Mouse (Mus musculus): ENCODE measurements around the gene Rab1a.
"Not testable (repeated sequence)": the region's sequence is repeated elsewhere in the genome, so short reads cannot be mapped to it uniquely, and the experiment has no call there.

Rab1a gene

GRCm38 (mm10) chr11:20217227-20217626, 16.0 kb downstream of the Rab1a start:
- in situ Hi-C loops (cut with MseI, MboI): no loop called here

- in situ Hi-C loops (cut with MseI, MboI): not testable (repeated sequence)
Measured at GRCm38 (mm10) chr11:20221671-20222070, 20.4 kb downstream of the Rab1a start.

DNA sequence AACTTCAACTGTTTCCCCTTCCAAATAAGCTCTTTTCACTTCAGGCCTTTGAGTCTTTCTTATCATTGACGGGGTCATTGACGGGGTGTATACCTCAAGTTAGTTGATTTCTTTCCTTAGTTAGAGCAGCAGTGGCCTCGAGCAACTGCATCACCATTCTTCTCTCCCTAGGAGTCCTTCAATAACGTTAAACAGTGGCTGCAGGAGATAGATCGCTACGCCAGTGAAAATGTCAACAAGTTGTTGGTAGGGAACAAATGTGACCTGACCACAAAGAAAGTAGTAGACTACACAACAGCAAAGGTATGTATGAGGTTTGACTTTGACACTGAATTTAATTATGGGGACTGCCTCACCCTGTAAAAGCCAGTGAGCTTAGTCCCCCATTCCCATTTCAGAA, 23.0 kb downstream of the Rab1a start:
- in situ Hi-C loops (cut with MseI, MboI): no loop called here

DNA sequence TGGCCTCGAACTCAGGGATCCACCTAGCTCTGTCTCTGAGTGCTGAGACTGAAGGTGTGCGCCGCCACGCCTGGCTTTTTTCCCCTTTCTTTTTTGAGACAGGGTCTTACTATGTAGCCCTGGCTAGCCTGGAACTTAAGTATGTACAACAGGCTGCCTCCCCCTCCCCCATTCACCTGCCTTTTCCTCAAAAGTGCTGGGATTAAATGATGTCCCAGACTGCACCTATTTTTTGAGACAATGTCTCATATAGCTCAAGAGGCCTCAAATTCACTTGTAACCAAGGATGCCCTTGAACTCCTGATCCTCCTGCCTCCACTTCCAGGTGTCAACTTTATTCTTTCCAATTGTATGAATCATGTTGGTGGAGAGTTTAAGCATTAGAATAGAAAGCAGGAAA, 24.7 kb downstream of the Rab1a start:
- in situ Hi-C loops (cut with MseI, MboI): no loop called here

DNA sequence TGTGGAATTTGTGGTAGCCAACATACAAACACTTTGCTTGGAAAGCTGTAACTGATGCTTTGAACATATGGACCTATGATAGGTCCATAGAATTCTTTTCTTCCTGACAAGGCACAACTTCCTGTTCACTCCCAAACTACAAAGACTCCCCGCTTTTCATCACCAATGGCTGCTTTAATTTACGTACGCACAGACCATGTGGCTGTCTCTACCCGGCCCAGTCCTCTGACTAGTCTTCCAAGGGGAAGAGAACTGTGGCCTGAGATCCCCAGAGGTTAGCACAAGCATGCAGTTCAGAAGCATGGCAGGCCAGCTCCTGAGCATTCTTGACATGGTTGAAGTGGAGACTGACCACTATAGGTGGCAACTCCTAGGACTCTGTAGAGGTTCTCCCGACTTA, 27.4 kb downstream of the Rab1a start:
- in situ Hi-C loops (cut with MseI, MboI): no loop called here

DNA sequence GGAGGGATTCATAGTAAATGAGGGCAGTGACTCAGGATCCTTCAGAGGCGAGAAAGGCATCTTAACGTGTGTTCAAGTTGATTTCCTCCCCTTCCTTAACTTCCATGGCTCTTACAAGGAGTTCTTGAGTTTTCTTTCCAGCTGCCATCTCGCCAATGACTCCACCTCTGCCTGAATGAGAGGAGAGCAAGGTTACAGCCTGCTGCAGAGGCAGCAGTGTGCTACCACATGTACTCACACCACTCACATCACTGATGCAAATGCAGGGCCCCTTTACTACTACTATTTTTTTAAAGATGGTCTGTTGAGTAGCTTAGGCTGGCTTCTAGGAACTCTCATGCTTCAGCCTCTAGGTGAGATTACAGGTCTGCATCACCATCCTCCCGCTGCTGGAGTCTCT, 28.1 kb downstream of the Rab1a start:
- in situ Hi-C loops (cut with MseI, MboI): no loop called here

DNA sequence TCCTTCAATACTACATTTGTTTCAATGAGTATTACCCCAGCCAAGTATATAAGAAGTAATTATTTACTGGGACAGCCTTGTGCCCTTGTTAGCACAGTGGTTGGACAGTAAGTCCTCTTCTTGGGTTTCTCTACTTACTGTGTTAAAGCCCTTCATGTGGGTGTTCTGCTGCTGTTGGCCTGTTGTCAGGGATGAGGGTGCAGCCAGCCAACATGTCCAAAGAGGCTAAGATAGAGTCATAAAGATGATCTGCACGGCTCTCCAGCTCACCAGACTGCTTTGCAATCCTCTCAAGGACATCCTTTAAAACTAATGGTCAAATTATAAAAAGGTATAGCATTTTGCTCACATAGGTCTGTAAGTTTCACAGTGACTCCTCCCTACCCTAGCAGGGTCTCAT, 29.1 kb downstream of the Rab1a start:
- in situ Hi-C loops (cut with MseI, MboI): no loop called here

DNA sequence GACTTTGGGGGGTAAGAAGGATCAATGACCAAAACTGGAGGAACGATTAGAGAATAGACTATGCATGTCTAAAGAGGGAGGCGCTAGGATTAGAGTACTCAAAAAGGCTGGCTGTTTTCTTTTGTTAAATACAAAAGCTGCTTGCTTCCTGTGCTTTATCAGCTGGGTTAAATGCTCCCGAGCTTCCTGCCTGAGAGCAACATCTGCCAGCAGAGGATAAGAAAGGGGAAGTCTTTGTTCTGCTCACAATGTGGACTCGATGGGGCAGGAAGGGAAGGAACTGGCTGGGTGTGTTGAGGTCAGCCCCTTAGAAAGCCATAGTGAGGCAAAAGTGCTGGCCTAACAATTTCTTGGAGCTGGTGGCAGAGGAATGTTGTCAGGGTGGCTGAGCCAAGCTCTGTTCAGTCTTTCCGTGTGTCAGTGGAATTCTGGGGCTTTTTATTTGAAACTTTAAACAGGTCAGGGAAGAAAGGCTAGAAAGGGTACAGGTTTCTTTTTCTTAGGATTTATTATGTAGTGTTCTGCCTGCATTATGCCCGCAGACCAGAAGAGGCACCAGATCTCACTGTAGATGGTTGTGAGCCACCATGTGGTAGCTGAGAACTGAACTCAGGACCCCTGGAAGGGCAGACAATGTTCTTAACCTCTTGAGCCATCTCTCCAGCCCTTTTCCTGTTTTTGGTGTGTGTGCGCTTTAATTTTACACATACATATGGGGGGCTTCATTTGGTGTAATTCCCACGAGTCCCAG, 30.1 kb downstream of the Rab1a start:
- in situ Hi-C loops (cut with MseI, MboI): no loop called here

DNA sequence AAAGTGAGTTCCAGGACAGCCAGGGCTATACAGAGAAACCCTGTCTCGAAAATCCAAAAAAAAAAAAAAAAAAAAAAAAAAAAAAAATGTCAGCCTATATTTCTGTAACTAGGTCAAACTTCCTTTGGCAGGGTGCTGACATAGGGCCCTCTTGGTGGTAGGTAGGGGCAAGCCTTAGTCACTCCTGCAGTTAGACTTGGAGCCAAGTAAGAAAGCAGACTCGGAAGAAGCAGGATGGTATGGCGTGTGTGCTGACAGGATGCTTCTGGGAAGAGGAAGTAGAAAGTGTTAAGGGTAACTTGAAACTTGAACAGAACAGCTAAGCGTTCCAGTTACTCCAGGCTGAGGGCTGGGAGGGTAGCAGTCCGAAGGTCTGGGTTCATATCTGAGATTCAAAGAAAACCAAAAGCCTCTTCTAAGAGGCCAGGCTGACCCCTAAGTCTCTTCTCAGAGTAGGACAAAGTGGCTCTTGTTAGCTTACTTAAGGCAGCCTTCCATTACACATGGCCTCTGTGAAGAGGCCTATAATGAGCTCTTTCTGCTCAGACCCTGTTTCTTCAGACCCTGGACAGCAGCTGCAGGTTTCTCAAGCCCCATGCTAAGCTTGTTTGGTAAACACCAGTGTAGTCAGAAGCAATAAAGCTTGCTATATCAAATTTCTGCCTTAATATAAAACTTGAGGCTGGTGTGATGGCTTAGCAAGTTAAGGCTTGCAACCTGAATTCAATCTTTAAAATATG, 31.0 kb downstream of the Rab1a start:
- in situ Hi-C loops (cut with MseI, MboI): no loop called here

DNA sequence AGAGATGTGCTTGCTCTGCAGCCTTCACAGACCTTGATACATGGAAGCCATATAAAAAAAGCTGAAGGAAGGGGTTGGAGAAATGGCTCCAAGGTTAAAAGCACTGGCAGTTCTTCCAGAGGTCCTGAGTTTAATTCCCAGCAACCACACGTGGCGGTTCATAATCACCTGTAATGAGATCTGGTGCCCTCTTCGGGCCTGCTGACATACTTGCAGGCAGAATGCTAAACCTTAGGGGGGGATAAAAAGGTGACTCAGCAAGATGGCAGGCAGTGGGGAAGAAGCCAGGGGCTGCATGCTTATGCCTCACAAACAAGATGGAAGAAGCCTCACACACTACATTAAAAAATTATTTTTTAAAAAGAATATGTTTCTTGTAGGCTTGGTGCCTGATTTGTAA, 33.0 kb downstream of the Rab1a start:
- in situ Hi-C loops (cut with MseI, MboI): no loop called here

DNA sequence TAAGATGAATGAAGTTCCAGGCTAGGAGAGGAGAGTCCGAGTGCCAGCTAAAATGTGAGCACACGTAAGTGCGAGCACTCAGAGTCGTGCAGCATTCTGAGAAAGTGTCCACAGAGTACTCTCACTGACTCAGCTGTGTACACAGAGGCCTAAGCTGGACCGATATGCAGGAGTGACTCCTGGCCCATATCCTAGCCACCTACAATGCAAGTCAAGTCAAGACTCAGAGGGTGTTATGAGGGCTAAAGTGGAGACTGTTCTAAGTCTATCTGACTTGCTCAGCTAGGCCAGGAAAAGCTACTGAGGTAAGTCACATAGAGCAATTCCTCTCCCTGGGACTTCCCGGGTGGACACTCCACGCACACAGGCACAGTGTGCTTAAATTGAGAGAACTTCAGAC, 35.8 kb downstream of the Rab1a start:
- in situ Hi-C loops (cut with MseI, MboI): no loop called here

- in situ Hi-C loops (cut with MseI, MboI): no loop called here
Measured at GRCm38 (mm10) chr11:20237976-20238375, 36.7 kb downstream of the Rab1a start.

DNA sequence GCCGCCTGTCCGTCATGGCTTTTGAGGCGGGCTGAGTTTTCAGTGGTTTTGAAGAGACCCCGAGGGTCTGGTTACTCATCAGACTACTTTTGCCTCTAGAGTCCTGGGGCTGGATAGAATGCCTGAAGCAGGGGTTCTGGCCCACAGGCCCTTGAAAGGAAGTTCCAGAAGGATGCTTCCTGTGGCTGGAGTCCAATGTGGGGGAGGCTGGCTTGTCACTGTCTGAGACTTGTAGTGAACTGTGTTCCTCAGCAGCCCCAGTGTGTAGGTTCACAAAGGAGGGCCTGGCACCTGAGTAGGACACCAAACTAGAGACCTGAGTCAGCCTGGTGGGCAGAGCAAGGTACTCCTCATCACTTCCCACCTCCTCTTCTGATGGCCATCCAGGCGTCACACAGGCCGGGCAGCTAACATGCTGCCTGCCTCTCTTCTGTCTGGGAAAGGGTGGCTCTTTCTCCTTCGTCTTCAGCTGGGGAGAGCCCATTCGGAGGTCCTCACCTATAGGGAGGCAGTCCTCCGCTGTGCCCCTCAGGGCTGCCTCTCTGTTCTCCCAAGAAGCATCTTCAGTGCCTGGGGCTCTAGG, 38.1 kb downstream of the Rab1a start:
- in situ Hi-C loops (cut with MseI, MboI): no loop called here

DNA sequence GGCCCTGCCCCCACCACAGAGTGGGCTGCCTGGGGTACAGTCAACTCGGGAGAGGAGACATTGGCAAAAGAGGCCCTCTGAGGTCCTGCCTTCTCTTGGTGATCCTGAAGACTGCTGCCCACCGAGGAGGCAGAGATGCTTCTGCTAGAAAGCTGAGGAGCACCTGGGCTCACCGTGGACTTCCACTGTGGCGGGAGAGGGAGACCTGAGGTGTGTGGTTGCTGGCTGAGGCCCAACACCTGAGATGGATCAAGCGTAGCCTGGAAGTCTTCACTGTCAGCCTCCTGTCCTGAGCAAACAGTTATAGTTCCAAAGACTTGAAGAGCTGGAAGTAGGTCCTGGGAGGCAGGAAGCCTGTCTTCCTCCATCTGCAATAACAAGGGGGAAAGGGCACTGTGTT, 39.1 kb downstream of the Rab1a start:
- in situ Hi-C loops (cut with MseI, MboI): no loop called here

DNA sequence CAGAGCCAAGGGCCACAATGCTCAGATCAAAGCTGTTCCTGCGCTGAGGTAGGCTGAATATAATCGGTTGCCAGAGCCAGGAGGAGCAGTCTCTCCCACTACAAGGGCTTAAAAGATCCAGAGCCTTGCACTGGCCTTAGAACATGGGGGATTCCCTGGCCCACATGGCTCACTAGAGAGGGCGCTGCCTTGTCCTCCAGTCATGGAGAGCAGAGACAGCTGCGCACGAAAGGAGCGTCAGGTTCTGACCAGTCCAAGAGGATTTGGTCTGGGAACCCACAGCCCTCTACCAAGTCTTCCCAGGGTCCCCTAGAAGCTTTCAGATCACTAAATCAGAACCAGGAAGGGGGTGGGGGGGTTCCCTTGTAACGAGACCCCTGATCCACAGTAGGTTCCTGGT, 40.1 kb downstream of the Rab1a start:
- in situ Hi-C loops (cut with MseI, MboI): no loop called here

DNA sequence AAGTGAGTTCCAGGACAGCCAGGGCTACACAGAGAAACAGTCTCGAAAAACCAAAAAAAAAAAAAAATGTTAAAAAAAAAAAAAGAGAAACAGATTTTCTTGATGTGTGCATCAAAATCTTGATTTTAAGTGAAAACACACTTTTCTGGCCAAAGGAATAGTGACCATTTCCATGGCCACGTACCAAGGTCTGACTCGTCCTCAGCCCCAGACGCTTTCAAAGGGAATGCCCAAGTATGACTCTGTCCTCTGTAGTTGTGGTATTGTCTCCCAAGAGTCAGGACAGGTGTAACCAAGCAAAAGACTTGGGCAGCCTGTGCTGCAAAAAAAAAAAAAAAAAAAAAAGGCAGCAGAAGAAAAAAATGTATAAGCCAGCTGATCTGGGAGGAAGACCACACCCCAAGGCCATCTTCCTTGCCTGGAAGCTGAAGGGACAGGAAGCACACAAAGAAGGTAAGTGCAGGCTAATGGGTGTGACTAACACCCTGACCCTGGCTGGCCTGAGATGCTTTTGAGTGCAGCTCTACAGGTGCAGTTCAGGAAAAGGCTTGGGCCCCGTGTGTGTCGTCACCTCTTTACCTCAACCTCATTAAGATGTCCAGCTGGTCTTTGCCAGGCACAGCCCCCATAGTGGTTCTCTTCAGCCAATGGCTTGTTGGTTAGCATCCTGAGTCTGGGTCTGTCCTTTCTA, 41.3 kb downstream of the Rab1a start:
- in situ Hi-C loops (cut with MseI, MboI): no loop called here

- in situ Hi-C loops (cut with MseI, MboI): no loop called here
Measured at GRCm38 (mm10) chr11:20243214-20243913, 42.1 kb downstream of the Rab1a start.

DNA sequence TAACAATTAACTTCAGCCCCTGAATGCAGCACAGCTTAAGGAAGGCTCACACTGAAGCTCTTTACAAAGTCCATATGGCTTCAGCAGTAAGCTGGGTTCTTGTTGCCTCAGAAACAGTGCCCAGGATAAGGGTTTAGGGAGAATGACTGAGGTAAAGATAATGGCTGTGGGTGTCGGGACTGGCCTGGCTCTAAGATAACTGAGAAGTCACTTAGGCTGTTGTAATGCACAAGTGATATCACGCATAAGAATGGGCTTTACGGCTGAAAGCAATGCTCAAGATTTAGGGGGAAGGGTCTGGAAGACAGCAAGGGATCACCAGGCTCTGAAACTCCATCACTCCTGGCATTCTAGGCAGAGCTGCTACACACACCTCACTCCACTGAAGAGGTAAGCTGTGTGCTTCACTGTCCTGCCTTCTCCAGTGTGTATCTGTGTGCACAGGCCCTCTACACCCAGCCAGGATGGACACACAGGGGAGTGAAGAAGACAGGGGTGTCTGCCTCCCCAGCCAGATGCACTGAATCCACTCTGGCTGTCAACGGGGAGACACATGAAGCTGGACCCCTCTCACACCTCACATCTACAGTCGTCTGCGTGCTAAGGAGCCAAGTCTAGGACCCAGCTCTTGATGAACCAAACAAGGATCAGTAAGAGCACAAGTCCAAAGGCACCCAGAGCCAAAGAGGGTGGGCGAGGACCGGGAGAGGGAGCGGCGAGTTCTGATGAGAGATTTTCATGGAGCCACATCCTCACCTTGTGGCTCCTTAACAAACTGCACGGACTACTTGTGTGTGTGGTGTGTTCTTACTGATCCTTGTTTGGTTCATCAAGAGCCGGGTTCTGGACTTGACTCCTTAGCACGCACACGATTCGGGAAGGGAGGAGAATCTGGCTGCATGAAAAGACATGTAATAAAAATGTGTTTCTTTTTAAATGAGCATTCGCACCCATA, 43.4 kb downstream of the Rab1a start:
- in situ Hi-C loops (cut with MseI, MboI): no loop called here

DNA sequence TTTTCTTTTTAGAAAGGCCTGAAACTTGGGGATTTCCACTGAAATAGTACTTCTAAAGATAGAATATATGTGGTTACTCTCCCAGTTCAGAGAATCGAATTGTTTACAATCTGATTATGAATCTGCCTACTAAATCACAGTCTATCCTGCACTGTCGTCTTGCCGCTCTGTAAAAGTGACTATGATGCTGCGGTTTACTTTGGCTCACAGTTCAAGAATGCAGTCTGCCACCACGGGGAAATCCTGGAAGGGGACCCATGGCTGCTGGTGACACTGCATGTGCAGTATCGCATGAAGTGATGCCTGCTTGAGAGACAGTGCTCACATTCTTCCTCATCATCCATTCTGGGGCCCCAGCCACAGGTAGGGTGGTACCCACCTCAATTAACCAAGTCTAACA, 44.1 kb downstream of the Rab1a start:
- in situ Hi-C loops (cut with MseI, MboI): no loop called here

- in situ Hi-C loops (cut with MseI, MboI): no loop called here
Measured at GRCm38 (mm10) chr11:20246616-20247015, 45.4 kb downstream of the Rab1a start.

All from mouse trophoblast stem cell (cell line).